Mouse (Mus musculus): ENCODE measurements around the gene Cebpzos. TPM values are rescaled to one million over a fixed set of nuclear protein-coding genes. Genes with fewer than 3 reads are reported as not detected.
A peak's percentile ranks its signal among the peaks of the same experiment; 100 is the strongest.

The Cebpzos gene
- polyA plus RNA-seq, 1 experiment = 7.4 TPM

DNA sequence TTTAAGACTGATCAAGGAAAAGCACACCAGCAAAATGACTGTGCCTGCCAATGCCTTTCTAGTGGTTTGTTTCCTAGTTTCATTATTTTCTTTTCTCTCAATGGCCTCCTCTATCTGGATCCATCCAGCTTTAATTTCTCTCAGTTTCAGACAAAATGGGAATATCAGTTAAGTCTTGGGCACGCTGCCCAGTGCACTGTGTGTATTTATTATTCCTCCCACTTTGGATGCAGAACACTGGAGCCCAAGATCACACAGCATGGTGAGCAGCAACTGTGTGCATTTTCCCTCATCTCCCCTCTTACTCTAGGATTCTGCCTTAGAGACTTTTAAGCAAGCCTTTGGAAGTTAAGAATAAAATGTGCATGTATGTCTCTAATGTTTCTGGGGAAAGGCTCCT is 48.1 kb downstream of the Cebpzos start:
- WGBS = 74% methylated on average over 1 of the region's 1 CpGs

DNA sequence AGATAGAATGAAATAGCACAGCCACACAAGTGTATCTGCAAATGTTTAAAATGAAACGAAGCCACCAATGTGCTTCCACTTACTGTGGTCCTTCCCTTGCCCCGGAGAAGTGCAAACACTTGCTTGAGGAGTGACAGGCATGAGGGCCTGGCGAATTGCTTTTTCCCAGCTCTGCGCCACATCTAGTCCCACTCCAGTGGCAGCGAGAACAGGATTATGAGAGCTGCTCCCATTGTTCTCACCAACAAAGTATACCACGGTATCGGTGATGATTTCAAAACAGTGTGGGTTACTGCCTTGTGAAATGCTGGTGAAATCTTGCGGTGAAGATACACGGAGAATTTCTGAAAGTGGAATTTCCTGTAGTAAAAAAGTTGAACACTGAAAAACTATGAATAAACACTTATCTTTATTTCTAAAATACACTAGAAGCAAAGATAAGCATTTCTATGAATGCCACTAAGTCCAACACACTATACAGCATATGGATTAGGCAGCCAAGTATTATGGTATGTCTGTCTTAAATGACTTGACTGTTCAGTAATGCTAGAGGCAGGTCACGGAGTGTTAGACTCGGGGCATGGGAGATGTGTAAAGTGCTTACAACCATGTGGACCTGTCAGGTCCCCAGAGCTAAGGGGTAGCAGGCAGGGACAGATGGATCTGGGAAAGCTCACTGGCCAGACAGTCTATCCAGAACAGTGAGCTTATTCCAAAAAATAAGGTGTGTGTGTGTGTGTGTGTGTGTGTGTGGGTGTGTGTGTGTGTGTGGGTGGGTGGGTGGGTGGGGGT is 50.0 kb downstream of the Cebpzos start:
- DNase-seq = peak; percentile 53
- WGBS = 66% methylated on average over 11 of the region's 11 CpGs
- TF ChIP-seq CTCF (IDR thresholded peaks at IDR 0.05; ENCODE audit: insufficient read depth, low read length) (no peak), POLR2A (IDR thresholded peaks at IDR 0.05; ENCODE audit: borderline replicate concordance, extremely low read depth, low read depth, low read length) (no peak)
- H3K4me3 ChIP-seq (replicated peaks; ENCODE audit: extremely low read depth, low read depth, low read length) = no peak overlapping the region
- no peaks in the 10 kb centered on the region for H3K4me1 ChIP-seq (ENCODE audit: control insufficient read depth, insufficient read depth, low read length)

More for the DNA sequence above, 48.1 kb downstream of the Cebpzos start:
- DNase-seq = no peak
- Histone ChIP-seq H3K4me1 (ENCODE audit: control insufficient read depth, insufficient read depth, low read length) (no peaks in the 10 kb centered on the region), H3K4me3 (replicated peaks; ENCODE audit: extremely low read depth, low read depth, low read length) (no peak overlapping the region)
- TF ChIP-seq POLR2A (IDR thresholded peaks at IDR 0.05; ENCODE audit: borderline replicate concordance, extremely low read depth, low read depth, low read length) (no peak), CTCF (IDR thresholded peaks at IDR 0.05; ENCODE audit: insufficient read depth, low read length) (no peak)

DNA sequence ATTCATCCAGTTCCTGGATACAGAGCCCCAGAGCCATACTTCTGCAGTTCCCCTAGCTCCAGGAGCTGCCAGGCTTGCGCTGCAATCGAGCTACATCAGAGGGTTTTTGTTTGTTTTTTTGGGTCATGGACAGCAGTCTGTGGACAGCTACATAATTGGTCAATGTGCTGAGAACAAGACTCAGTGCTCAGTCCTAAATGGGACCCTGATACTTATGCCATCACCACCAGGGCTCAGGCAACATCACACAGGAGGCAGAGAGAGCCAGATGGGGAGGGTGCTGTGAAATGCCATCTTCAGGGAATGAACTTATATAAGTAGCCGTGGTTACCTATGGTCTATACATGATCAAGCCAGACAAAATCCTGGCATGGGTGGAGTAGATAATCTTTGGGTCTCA is 52.2 kb downstream of the Cebpzos start:
- no peak overlapping the region for H3K4me3 ChIP-seq (replicated peaks; ENCODE audit: extremely low read depth, low read depth, low read length)
- no peak for TF ChIP-seq POLR2A (IDR thresholded peaks at IDR 0.05; ENCODE audit: borderline replicate concordance, extremely low read depth, low read depth, low read length)
- TF ChIP-seq CTCF (IDR thresholded peaks at IDR 0.05; ENCODE audit: insufficient read depth, low read length) = no peak
- DNase-seq = no peak
- 65% methylated on average over 3 of the region's 3 CpGs for WGBS
- H3K4me1 ChIP-seq (ENCODE audit: control insufficient read depth, insufficient read depth, low read length) = no peaks in the 10 kb centered on the region

Other genes with a start within 250 kb of the Cebpzos start
- 7.2 and 9.6 TPM in 2 replicates for gene Strn, start 179.3 kb upstream of the Cebpzos start, polyA plus RNA-seq (2012; rRNA removed)
- 17.7 and 24.2 TPM in 2 replicates for gene Heatr5b, start 81.1 kb upstream of the Cebpzos start, polyA plus RNA-seq (2012; rRNA removed)
- gene Gpatch11, start 80.9 kb upstream of the Cebpzos start, polyA plus RNA-seq (2012; rRNA removed) = 7.3 and 12.6 TPM in 2 replicates
- 3.9 and 7.5 TPM in 2 replicates for gene Eif2ak2, start 33.9 kb upstream of the Cebpzos start, polyA plus RNA-seq (2012; rRNA removed)
- gene Sult6b1, start 9.5 kb upstream of the Cebpzos start, polyA plus RNA-seq (2012; rRNA removed) = not detected in 2 replicates
- gene Cebpz, start 20.6 kb downstream of the Cebpzos start, polyA plus RNA-seq (2012; rRNA removed) = 3.2 and 6.0 TPM in 2 replicates
- 4.9 and 9.2 TPM in 2 replicates for gene Ndufaf7, start 20.6 kb downstream of the Cebpzos start, polyA plus RNA-seq (2012; rRNA removed)
- gene Prkd3, start 104.3 kb downstream of the Cebpzos start, polyA plus RNA-seq (2012; rRNA removed) = 11.7 and 19.0 TPM in 2 replicates
- gene Qpct, start 135.4 kb downstream of the Cebpzos start, polyA plus RNA-seq (2012; rRNA removed) = 4.7 and 6.1 TPM in 2 replicates